Mouse (Mus musculus) stomach, embryonic 15.5 days (tissue): ENCODE results near the gene Gtf3c2. TPM values are rescaled to one million over a fixed set of nuclear protein-coding genes. Genes with fewer than 3 reads are reported as not detected.

Experiments
- ATAC-seq: fragments of 200-750 bp; cut with Nextera tagmentation; 2 replicates; pipeline ENCODE4 v1.8.0; 2017; ENCODE audit warnings: low read depth, moderate number of reproducible peaks, moderate TSS enrichment; ENCODE audit not compliant: insufficient read depth, low FRiP score
- H3K27ac ChIP-seq: fragments of 300-500 bp; sonication (generic); 2 replicates; pipeline ENCODE4 v1.5.1; 2015; ENCODE audit warnings: mild to moderate bottlenecking, inconsistent platforms
- H3K27me3 ChIP-seq: fragments of 300-500 bp; sonication (generic); replicated peaks from 2 replicates; pipeline ENCODE4 v1.6.1; 2015; ENCODE audit warnings: inconsistent platforms
- H3K36me3 ChIP-seq: fragments of 300-500 bp; sonication (generic); 2 replicates; pipeline ENCODE4 v1.6.1; 2015; ENCODE audit warnings: inconsistent platforms
- H3K4me1 ChIP-seq: fragments of 300-500 bp; sonication (generic); 2 replicates; pipeline ENCODE4 v1.6.1; 2015; ENCODE audit warnings: inconsistent platforms
- H3K4me2 ChIP-seq: fragments of 300-500 bp; sonication (generic); 2 replicates; pipeline ENCODE4 v1.6.1; 2015; ENCODE audit warnings: mild to moderate bottlenecking, inconsistent platforms
- H3K4me3 ChIP-seq: fragments of 300-500 bp; sonication (generic); replicated peaks from 2 replicates; pipeline ENCODE4 v1.5.1; 2015; ENCODE audit warnings: inconsistent platforms
- H3K9ac ChIP-seq: fragments of 300-500 bp; sonication (generic); 2 replicates; pipeline ENCODE4 v1.6.1; 2015; ENCODE audit warnings: inconsistent platforms
- H3K9me3 ChIP-seq: fragments of 300-500 bp; sonication (generic); 2 replicates; pipeline ENCODE4 v1.6.1; 2016; ENCODE audit warnings: inconsistent platforms
- WGBS: fragments of 180-500 bp; shearing (Covaris S2); methylation state at CpG from one replicate; pipeline ENCODE4 v1.1.7; 2015; 5-methylcytosine and 5-hydroxymethylcytosine counted together
- polyA plus RNA-seq: library from polyadenylated mRNA; unstranded; fragments of >200 nt; fragmentation: Nextera tagmentation; extraction: Ambion mirVana; gene quantifications from 2 replicates; pipeline ENCODE4 v1.2.1, GENCODE M21; 2015

Gene Gtf3c2
- polyA plus RNA-seq, 1 experiment from 2014 or later = 53.4 TPM

DNA sequence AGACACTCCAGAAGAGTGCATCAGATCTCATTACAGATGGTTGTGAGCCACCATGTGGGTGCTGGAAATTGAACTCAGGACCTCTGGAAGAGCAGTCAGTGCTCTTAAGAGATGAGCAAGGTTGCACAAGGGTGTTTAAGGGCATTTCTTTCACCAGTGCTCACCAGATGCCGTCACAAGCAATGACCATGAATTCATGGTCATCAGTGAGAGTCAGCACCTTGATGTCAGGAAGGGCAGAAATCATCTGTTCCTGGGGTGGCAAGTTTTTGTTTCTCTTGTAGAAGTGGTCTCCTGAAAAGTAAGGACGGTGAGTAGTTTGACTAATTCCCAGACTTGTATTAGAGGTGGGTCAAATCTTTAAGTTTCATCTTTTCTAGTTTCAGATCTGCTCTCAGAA is 23.9 kb upstream of the Gtf3c2 start:
- no peak overlapping the region for H3K4me3 ChIP-seq
- H3K9me3 ChIP-seq = no peaks in the 10 kb centered on the region
- 85% methylated on average over 2 of the region's 2 CpGs for WGBS
- no peaks in the 10 kb centered on the region for H3K27me3 ChIP-seq
- H3K27ac ChIP-seq = no peak overlapping the region
- peaks cover 2% of the 10 kb centered on the region for H3K4me1 ChIP-seq
- peaks cover 55% of the 10 kb centered on the region for H3K36me3 ChIP-seq
- no peak overlapping the region for H3K9ac ChIP-seq
- ATAC-seq = no peak
- H3K4me2 ChIP-seq = no peak overlapping the region

DNA sequence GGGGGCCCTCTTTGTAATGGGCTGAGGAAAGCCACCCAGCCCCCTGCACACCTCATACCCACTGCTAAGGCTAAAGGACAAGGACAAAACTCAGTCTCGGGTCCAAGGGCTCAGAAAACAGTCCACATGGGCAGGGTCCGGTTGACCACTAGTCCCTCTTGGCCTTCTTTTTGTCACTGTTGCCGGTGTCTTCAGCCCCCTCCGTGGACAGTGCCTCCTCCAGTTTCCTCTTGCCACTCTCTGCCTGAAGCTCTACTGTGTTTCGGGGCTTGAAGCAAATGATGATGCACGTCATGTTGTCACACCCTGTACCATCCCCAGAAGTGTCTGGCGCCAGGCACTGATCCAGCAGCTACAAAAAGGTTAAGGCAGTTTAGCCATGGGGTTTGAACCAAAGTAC is 23.0 kb upstream of the Gtf3c2 start:
- peaks cover 63% of the 10 kb centered on the region for H3K36me3 ChIP-seq

GRCm38 (mm10) chr5:31201742-31202590 is 22.0 kb upstream of the Gtf3c2 start, which contains the start of gene Zfp513:
TSS of gene Zfp513 (minus strand) at chr5:31202303.
- H3K9ac ChIP-seq = peak within 1 kb of the TSS; percentile 93
- peak; percentile 97 for ATAC-seq
- no peaks in the 10 kb centered on the region for H3K27me3 ChIP-seq
- H3K36me3 ChIP-seq = peaks cover 63% of the 10 kb centered on the region
- under 1% methylated on average over 52 of the region's 53 CpGs for WGBS
- no peaks in the 10 kb centered on the region for H3K9me3 ChIP-seq
- peak within 1 kb of the TSS; percentile 76 for H3K4me2 ChIP-seq
- peak within 1 kb of the TSS; percentile 81 for H3K27ac ChIP-seq
- peaks cover 2% of the 10 kb centered on the region for H3K4me1 ChIP-seq
- peak within 1 kb of the TSS; percentile 90 for H3K4me3 ChIP-seq

More for the DNA sequence above, 23.0 kb upstream of the Gtf3c2 start:
- Histone ChIP-seq H3K27ac (peak overlapping the region; percentile 76), H3K9ac (peak overlapping the region; percentile 40; the same call in 1 of the 2 replicates), H3K4me1 (peaks cover 2% of the 10 kb centered on the region), H3K4me2 (peak overlapping the region; percentile 71), H3K27me3 (no peaks in the 10 kb centered on the region), H3K4me3 (peak overlapping the region; percentile 90), H3K9me3 (no peaks in the 10 kb centered on the region)
- ATAC-seq = no peak
- WGBS = 83% methylated on average over 7 of the region's 7 CpGs

GRCm38 (mm10) chr5:31201042-31201741 is 21.2 kb upstream of the Gtf3c2 start:
- Histone ChIP-seq H3K27ac (peak overlapping the region; percentile 81), H3K4me2 (peak overlapping the region; percentile 76), H3K27me3 (no peaks in the 10 kb centered on the region), H3K4me3 (peak overlapping the region; percentile 90), H3K36me3 (peaks cover 69% of the 10 kb centered on the region), H3K9me3 (no peaks in the 10 kb centered on the region), H3K9ac (peak overlapping the region; percentile 93), H3K4me1 (peaks cover 2% of the 10 kb centered on the region)
- 13% methylated on average over 13 of the region's 13 CpGs for WGBS
- no peak for ATAC-seq

- H3K4me1 ChIP-seq = peaks cover 2% of the 10 kb centered on the region
- peak overlapping the region; percentile 6 for H3K4me3 ChIP-seq
- H3K4me2 ChIP-seq = peak overlapping the region; percentile 76
- H3K27me3 ChIP-seq = no peaks in the 10 kb centered on the region
- H3K27ac ChIP-seq = no peak overlapping the region
- H3K9ac ChIP-seq = no peak overlapping the region
- WGBS = 87% methylated on average over 27 of the region's 27 CpGs
- H3K9me3 ChIP-seq = no peaks in the 10 kb centered on the region
- no peak for ATAC-seq
- H3K36me3 ChIP-seq = peaks cover 71% of the 10 kb centered on the region
Observed at GRCm38 (mm10) chr5:31200327-31200768, 20.4 kb upstream of the Gtf3c2 start.

DNA sequence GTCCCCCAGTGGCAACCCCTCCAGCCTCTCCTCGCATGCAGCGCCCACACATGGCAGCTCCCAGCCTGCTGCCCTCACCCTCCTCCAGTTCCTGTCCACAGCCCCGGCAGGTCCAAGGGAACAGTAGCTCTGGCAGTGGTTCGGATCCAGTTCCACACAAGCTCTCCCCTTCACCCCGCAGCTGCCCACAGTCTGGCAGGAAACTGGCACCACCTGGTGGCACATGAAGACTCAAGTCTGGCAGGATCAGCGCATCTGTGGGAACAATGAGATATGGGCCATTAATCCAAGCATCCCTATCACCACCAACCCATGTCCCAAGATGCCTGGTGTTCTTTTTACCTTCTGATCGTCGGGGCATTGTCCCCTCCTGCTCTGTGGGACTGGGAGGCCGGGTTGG is 19.9 kb upstream of the Gtf3c2 start:
- H3K27ac ChIP-seq = no peak overlapping the region

GRCm38 (mm10) chr5:31199321-31199892 is 19.5 kb upstream of the Gtf3c2 start:
- peaks cover 66% of the 10 kb centered on the region for H3K36me3 ChIP-seq
- H3K9ac ChIP-seq = no peak overlapping the region
- 88% methylated on average over 19 of the region's 19 CpGs for WGBS
- no peak overlapping the region for H3K27ac ChIP-seq
- no peak for ATAC-seq
- H3K27me3 ChIP-seq = no peaks in the 10 kb centered on the region
- no peaks in the 10 kb centered on the region for H3K9me3 ChIP-seq
- H3K4me3 ChIP-seq = no peak overlapping the region
- peaks cover 4% of the 10 kb centered on the region for H3K4me1 ChIP-seq
- no peak overlapping the region for H3K4me2 ChIP-seq

More for the DNA sequence above, 19.9 kb upstream of the Gtf3c2 start:
- WGBS = 81% methylated on average over 9 of the region's 9 CpGs
- no peak overlapping the region for H3K4me2 ChIP-seq
- H3K4me1 ChIP-seq = peaks cover 2% of the 10 kb centered on the region
- no peak for ATAC-seq
- no peak overlapping the region for H3K9ac ChIP-seq
- no peak overlapping the region for H3K4me3 ChIP-seq
- no peaks in the 10 kb centered on the region for H3K27me3 ChIP-seq
- peaks cover 71% of the 10 kb centered on the region for H3K36me3 ChIP-seq
- H3K9me3 ChIP-seq = no peaks in the 10 kb centered on the region

DNA sequence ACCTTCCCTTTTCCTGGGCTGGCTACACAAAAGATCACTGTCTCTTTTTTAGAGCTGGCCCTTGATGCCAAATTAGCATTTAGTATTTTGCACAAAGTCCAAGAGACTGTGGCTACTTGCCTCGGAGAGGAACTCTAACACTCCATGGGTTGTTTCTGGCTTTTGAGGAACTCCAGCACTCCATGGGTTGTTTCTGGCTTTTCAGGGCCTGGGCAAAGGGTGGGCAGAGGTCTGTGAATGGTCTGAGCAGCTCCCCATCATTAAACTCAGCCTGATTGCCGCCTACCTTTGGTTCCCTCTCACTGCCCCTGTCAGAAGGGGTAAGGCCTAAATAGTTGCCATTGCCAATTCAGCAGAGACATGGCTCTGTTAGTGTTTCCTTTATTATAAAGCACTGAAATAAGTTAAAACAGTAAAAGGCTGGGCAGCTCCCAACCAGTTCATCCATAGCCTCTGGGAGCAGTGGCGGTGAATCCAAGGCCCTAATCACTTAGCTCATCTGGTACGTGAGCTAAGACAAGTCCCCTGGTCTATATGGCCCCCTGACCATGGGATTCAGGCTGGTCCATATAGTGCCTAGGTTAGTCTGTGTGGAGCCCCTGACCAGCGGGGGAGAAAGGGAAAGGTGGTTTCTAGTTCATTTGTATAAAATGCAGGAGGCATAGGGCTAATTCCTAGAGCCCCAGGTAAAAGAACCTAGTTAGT is 18.8 kb upstream of the Gtf3c2 start:
- H3K9me3 ChIP-seq = no peaks in the 10 kb centered on the region
- no peak for ATAC-seq
- H3K4me2 ChIP-seq = no peak overlapping the region
- WGBS = 82% methylated on average over 5 of the region's 5 CpGs
- no peak overlapping the region for H3K27ac ChIP-seq
- H3K27me3 ChIP-seq = no peaks in the 10 kb centered on the region
- H3K9ac ChIP-seq = no peak overlapping the region
- H3K4me1 ChIP-seq = peaks cover 10% of the 10 kb centered on the region
- H3K4me3 ChIP-seq = no peak overlapping the region; the same call in 1 of the 2 replicates
- H3K36me3 ChIP-seq = peaks cover 65% of the 10 kb centered on the region

- Histone ChIP-seq H3K4me2 (no peak overlapping the region), H3K4me3 (no peak overlapping the region), H3K9me3 (no peaks in the 10 kb centered on the region), H3K27me3 (no peaks in the 10 kb centered on the region), H3K36me3 (peaks cover 60% of the 10 kb centered on the region), H3K9ac (no peak overlapping the region), H3K4me1 (peaks cover 10% of the 10 kb centered on the region), H3K27ac (no peak overlapping the region)
- 80% methylated on average over 9 of the region's 9 CpGs for WGBS
- ATAC-seq = no peak
Observed at GRCm38 (mm10) chr5:31198170-31198569, 18.2 kb upstream of the Gtf3c2 start.

DNA sequence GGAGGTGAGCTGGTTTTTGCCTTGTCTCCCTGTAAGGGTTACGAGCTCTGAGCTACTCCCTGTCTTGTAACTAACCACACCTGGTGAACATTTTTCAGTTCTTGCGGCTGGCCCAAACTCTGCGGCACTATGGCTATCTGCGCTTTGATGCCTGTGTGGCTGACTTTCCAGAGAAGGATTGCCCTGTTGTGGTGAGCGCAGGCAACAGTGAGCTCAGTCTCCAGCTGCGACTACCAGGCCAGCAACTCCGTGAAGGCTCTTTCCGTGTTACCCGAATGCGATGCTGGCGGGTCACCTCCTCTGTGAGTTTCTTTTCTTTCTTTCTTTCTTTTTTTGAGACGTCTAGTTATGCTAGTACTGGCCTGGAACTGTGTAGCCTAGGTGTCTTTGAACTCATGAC is 17.1 kb upstream of the Gtf3c2 start:
- H3K36me3 ChIP-seq = peaks cover 56% of the 10 kb centered on the region
- WGBS = 94% methylated on average over 12 of the region's 12 CpGs

GRCm38 (mm10) chr5:31196207-31196606 is 16.3 kb upstream of the Gtf3c2 start:
- no peak overlapping the region for H3K4me3 ChIP-seq
- no peak overlapping the region for H3K4me2 ChIP-seq
- H3K36me3 ChIP-seq = peaks cover 58% of the 10 kb centered on the region
- peaks cover 18% of the 10 kb centered on the region for H3K4me1 ChIP-seq
- H3K27me3 ChIP-seq = no peaks in the 10 kb centered on the region
- no peak overlapping the region for H3K27ac ChIP-seq
- 86% methylated on average over 10 of the region's 10 CpGs for WGBS
- no peak overlapping the region for H3K9ac ChIP-seq
- no peak for ATAC-seq
- H3K9me3 ChIP-seq = no peaks in the 10 kb centered on the region

More for the DNA sequence above, 17.1 kb upstream of the Gtf3c2 start:
- H3K4me1 ChIP-seq = peaks cover 12% of the 10 kb centered on the region
- no peak overlapping the region for H3K4me3 ChIP-seq
- no peaks in the 10 kb centered on the region for H3K9me3 ChIP-seq
- no peak overlapping the region for H3K9ac ChIP-seq
- no peak overlapping the region for H3K4me2 ChIP-seq
- ATAC-seq = no peak
- H3K27ac ChIP-seq = no peak overlapping the region
- H3K27me3 ChIP-seq = no peaks in the 10 kb centered on the region
